Mouse (Mus musculus) midbrain, embryonic 14.5 days (tissue): ENCODE measurements around the gene Zdhhc1. TPM values are rescaled to one million over a fixed set of nuclear protein-coding genes. Genes with fewer than 3 reads are reported as not detected.

Experiments
- ATAC-seq: fragments of 200-750 bp; cut with Nextera tagmentation; 2 replicates; pipeline ENCODE4 v1.8.0; 2017; ENCODE audit warnings: moderate number of reproducible peaks, moderate library complexity; ENCODE audit not compliant: low FRiP score, low TSS enrichment
- DNase-seq: peaks from one replicate; pipeline ENCODE4 v3.0.0-alpha.2; 2015
- H3K27ac ChIP-seq: fragments of 300-500 bp; sonication (generic); replicated peaks from 2 replicates; pipeline ENCODE4 v1.5.1; 2014; ENCODE audit warnings: mild to moderate bottlenecking, low read depth, low read length, moderate library complexity
- H3K27me3 ChIP-seq: fragments of 300-500 bp; sonication (generic); 2 replicates; pipeline ENCODE4 v1.6.1; 2014; ENCODE audit warnings: low read length, control low read depth, mixed read lengths; ENCODE audit not compliant: control insufficient read depth, insufficient read depth
- H3K36me3 ChIP-seq: fragments of 300-500 bp; sonication (generic); 2 replicates; pipeline ENCODE4 v1.6.1; 2014; ENCODE audit warnings: low read length, control low read depth; ENCODE audit not compliant: control insufficient read depth, insufficient read depth
- H3K4me1 ChIP-seq: fragments of 300-500 bp; sonication (generic); 2 replicates; pipeline ENCODE4 v1.6.1; 2014; ENCODE audit warnings: mild to moderate bottlenecking, antibody characterized with exemption, low read length, control low read depth; ENCODE audit not compliant: control insufficient read depth, insufficient read depth
- H3K4me2 ChIP-seq: fragments of 300-500 bp; sonication (generic); 2 replicates; pipeline ENCODE4 v1.6.1; 2014; ENCODE audit warnings: mild to moderate bottlenecking, low read length, moderate library complexity
- H3K4me3 ChIP-seq: fragments of 300-500 bp; sonication (generic); replicated peaks from 2 replicates; pipeline ENCODE4 v1.5.1; 2014; ENCODE audit warnings: low read depth, low read length
- H3K9ac ChIP-seq: fragments of 300-500 bp; sonication (generic); replicated peaks from 2 replicates; pipeline ENCODE4 v1.6.1; 2014; ENCODE audit warnings: mild to moderate bottlenecking, low read length, moderate library complexity
- H3K9me3 ChIP-seq: fragments of 300-500 bp; sonication (generic); 2 replicates; pipeline ENCODE4 v1.6.1; 2016; ENCODE audit warnings: low read length, control low read depth, mixed read lengths; ENCODE audit not compliant: control insufficient read depth
- WGBS: fragments of 180-500 bp; shearing (Covaris S2); extraction: QIAGEN DNeasy Blood & Tissue Kit; methylation state at CpG from one replicate; pipeline ENCODE4 v1.1.7; 2014; 5-methylcytosine and 5-hydroxymethylcytosine counted together
- polyA plus RNA-seq: library from polyadenylated mRNA; unstranded; fragments of >200 nt; fragmentation: Nextera tagmentation; extraction: Ambion mirVana; gene quantifications from 2 replicates; pipeline ENCODE4 v1.2.1, GENCODE M21; 2014

Gene Zdhhc1
- polyA plus RNA-seq, 1 experiment from 2014 or later = 25.2 TPM

DNA sequence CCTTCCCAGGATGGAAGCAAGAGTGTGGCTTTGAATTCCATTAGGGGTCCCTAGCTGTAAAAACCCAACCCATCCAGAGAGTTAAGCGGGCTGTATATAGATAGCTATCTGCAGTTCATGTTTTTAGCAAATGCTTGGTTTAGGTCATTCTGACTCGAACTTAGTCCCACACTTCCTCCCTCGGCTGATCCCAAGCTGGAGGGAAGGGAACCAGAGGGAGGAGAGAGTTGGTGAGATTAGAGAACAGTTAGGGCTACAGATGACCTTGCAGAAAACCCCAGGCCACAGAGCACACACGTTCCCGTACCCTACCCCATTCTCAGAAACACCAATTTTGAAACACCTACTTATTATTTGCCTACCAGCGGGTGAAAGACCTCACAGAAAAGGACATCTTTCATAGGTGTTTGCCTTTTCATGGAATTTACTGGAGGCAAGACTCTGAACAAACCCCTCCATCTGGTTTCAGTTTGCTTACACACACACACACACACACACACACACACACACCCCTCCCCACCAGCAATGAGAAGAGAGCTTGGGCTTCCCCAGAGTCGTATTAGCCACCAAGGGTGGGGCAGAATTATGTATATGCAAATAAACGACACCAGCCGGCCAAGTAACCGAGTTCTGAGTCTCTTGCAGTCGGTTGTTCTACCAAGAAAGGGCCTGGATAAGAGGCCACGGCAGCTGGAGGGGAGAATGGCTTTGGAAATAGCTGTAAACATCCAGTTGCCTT is 13.5 kb upstream of the Zdhhc1 start:
- no peak overlapping the region for H3K4me2 ChIP-seq
- no peak for DNase-seq
- H3K36me3 ChIP-seq = no peaks in the 10 kb centered on the region
- no peak overlapping the region for H3K4me3 ChIP-seq
- H3K27ac ChIP-seq = no peak overlapping the region
- ATAC-seq = no peak
- no peak overlapping the region for H3K9ac ChIP-seq
- H3K4me1 ChIP-seq = no peaks in the 10 kb centered on the region
- H3K9me3 ChIP-seq = no peaks in the 10 kb centered on the region
- WGBS = 63% methylated on average over 12 of the region's 12 CpGs
- no peaks in the 10 kb centered on the region for H3K27me3 ChIP-seq

- no peak overlapping the region for H3K4me2 ChIP-seq
- no peaks in the 10 kb centered on the region for H3K27me3 ChIP-seq
- no peaks in the 10 kb centered on the region for H3K4me1 ChIP-seq
- ATAC-seq = no peak
- H3K36me3 ChIP-seq = no peaks in the 10 kb centered on the region
- no peak overlapping the region for H3K27ac ChIP-seq
- H3K9ac ChIP-seq = no peak overlapping the region
- WGBS = 17% methylated on average over 1 of the region's 2 CpGs
- peak; percentile 19 for DNase-seq
- H3K9me3 ChIP-seq = no peaks in the 10 kb centered on the region
- no peak overlapping the region for H3K4me3 ChIP-seq
Measured at GRCm38 (mm10) chr8:105508758-105509157, 12.1 kb upstream of the Zdhhc1 start.

GRCm38 (mm10) chr8:105506977-105507376 is 10.3 kb upstream of the Zdhhc1 start:
- ATAC-seq (no peak), DNase-seq (no peak)
- no peak overlapping the region for H3K4me2 ChIP-seq
- H3K36me3 ChIP-seq = no peaks in the 10 kb centered on the region
- no peaks in the 10 kb centered on the region for H3K4me1 ChIP-seq
- no peaks in the 10 kb centered on the region for H3K9me3 ChIP-seq
- no peak overlapping the region for H3K27ac ChIP-seq
- 87% methylated on average over 6 of the region's 6 CpGs for WGBS
- no peak overlapping the region for H3K4me3 ChIP-seq
- H3K27me3 ChIP-seq = no peaks in the 10 kb centered on the region
- no peak overlapping the region for H3K9ac ChIP-seq

DNA sequence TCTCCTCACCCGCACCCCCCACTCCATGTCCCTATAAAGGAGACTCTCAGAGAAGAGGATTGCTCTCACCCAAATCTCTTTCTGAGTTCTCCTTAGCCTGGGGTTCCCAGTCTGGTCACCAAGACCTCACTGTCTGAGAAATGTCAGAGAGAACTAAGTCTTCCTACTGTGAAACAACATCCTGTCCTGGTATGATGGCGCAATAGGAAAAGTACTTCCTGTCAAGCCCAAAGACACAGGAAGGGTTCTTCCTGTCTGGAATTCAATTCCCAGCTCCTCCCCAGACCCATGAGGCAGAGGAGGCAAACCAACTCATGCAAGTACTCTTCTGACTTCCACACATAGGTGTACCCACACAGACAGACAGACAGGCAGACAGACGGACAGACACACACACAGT is 7.9 kb upstream of the Zdhhc1 start:
- ATAC-seq = no peak

DNA sequence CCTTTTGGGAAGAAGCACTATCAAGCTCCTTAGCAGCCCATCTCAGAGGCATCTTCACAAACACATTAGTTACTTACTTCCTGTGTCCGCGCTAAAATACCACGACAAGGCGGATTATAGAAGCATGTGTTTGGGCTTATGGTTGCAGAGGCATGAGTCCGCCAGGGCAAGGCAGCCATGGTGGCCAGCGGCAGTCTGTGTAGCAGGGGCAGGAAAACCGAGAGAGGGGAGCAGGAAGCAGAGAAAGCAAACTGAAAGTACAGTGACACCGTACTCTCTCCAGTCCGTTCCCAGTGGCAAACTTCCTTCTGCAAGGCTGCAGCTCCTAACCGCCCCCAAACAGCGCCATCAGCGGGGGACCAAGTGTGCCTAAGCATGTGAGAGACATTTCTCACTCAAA is 3.1 kb upstream of the Zdhhc1 start:
- DNase-seq (no peak), ATAC-seq (no peak)
- Histone ChIP-seq H3K9ac (no peak overlapping the region), H3K4me1 (peaks cover 13% of the 10 kb centered on the region; the same call in 1 of the 2 replicates), H3K27ac (no peak overlapping the region), H3K27me3 (no peaks in the 10 kb centered on the region), H3K4me2 (no peak overlapping the region), H3K36me3 (no peaks in the 10 kb centered on the region), H3K9me3 (no peaks in the 10 kb centered on the region), H3K4me3 (no peak overlapping the region)
- WGBS = 77% methylated on average over 12 of the region's 12 CpGs

More for the DNA sequence above, 7.9 kb upstream of the Zdhhc1 start:
- Histone ChIP-seq H3K36me3 (no peaks in the 10 kb centered on the region), H3K9me3 (no peaks in the 10 kb centered on the region), H3K9ac (no peak overlapping the region), H3K27me3 (no peaks in the 10 kb centered on the region), H3K4me3 (no peak overlapping the region), H3K27ac (no peak overlapping the region), H3K4me2 (no peak overlapping the region), H3K4me1 (no peaks in the 10 kb centered on the region)
- WGBS = 93% methylated on average over 3 of the region's 3 CpGs
- no peak for DNase-seq

DNA sequence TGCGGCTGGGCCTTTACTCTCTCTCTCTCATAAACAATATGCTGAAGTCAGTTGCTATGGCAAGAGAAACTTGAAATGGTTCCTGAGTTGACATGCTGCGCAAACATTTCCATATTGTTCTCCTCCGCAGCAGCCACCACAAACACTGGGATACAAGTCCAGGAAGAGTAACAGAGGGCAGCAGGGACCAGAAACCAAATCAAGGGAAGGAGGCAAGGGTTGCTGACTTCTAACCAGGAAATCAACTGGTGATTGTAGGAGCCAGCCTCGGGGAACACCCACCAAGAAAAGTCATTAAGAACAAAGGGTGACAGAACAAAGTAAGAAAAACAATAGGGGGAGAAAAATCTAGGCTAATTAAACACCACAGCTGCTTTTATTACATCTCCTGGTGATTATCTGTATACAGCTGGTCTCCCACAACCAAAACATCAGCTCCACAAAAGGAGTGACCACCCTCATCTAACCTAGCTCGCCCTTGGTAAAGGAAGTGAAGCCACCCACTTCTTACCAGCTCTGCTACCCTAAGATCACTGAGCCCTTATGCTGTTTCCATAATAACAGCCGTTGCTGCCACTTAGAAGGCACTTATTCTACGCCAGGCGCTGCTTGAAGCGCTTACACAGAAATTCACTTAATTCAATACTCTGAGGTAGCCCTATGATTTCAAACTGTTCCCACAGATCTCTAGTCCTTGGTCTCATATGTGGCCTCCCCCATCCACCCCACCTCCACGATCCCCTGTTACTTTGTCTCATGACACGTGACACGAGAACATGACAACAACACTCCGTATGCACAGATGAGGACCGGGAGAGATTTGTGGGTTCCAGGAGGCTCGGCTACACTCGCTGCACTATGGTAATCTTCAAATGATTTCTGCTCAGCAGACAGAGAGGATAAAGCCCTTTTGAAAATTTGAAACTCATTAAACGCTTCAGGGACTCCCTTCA is 1.1 kb downstream of the Zdhhc1 start:
- DNase-seq (peak; percentile 35), ATAC-seq (no peak)
- peak overlapping the region; percentile 86; the same call in 1 of the 2 replicates for H3K9ac ChIP-seq
- peaks cover 13% of the 10 kb centered on the region; the same call in 1 of the 2 replicates for H3K4me1 ChIP-seq
- peak overlapping the region; percentile 94 for H3K4me2 ChIP-seq
- no peaks in the 10 kb centered on the region for H3K27me3 ChIP-seq
- H3K4me3 ChIP-seq = peak overlapping the region; percentile 74
- H3K27ac ChIP-seq = peak overlapping the region; percentile 72; the same call in 1 of the 2 replicates
- WGBS = 26% methylated on average over 17 of the region's 17 CpGs
- no peaks in the 10 kb centered on the region for H3K9me3 ChIP-seq
- no peaks in the 10 kb centered on the region for H3K36me3 ChIP-seq

DNA sequence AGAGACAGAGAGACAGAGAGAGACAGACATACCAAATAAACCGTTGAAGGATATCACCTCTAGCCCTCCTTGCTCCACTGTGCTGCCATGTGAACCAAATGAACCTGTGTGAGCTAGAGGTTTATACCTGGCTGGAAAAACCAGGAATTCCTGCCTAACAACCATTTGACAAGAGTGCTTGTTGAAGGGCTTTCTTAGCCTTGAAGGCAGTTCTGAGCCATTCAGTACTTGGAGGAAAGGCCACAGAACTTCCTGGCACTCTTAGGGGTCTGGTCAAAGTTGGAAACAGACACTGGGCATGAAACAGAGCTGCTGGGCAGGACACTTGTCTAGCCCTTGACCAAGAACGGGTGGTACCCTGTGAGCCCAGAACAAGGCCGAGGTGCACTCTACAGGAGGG is 2.1 kb downstream of the Zdhhc1 start:
- no peak overlapping the region for H3K9ac ChIP-seq
- H3K9me3 ChIP-seq = no peaks in the 10 kb centered on the region
- no peaks in the 10 kb centered on the region for H3K27me3 ChIP-seq
- no peak overlapping the region for H3K4me2 ChIP-seq
- ATAC-seq = no peak
- DNase-seq = no peak
- WGBS = 89% methylated on average over 3 of the region's 3 CpGs
- H3K36me3 ChIP-seq = no peaks in the 10 kb centered on the region
- no peak overlapping the region for H3K27ac ChIP-seq
- peaks cover 13% of the 10 kb centered on the region; the same call in 1 of the 2 replicates for H3K4me1 ChIP-seq
- H3K4me3 ChIP-seq = no peak overlapping the region

DNA sequence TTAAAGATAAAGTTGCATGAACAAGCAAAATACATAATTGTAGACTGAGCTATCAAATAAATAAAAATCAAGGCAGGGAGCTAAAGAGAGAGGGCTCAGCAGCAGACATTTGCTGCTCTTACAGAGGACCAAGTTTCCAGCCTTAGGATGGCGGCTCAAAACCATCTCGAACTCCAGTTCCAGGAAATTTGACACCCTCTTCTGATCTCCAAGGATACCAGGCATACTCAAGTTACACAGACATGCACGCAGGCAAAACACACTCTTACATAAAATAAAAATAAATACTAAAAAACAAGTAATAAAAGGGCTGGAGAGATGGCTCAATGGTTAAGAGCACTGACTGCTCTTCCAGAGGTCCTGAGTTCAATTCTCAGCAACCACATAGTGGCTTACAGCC is 3.2 kb downstream of the Zdhhc1 start:
- Histone ChIP-seq H3K4me3 (no peak overlapping the region), H3K9ac (no peak overlapping the region), H3K36me3 (no peaks in the 10 kb centered on the region), H3K4me2 (no peak overlapping the region), H3K9me3 (no peaks in the 10 kb centered on the region), H3K4me1 (peaks cover 13% of the 10 kb centered on the region; the same call in 1 of the 2 replicates), H3K27me3 (no peaks in the 10 kb centered on the region), H3K27ac (no peak overlapping the region)
- no peak for DNase-seq
- whole genome bisulfite sequencing = 69% methylated on average over 3 of the region's 3 CpGs
- ATAC-seq = no peak
